Mouse (Mus musculus) midbrain, embryonic 13.5 days (tissue): ENCODE results near the gene Oxct2a. TPM values are rescaled to one million over a fixed set of nuclear protein-coding genes. Genes with fewer than 3 reads are reported as not detected.

Source experiments
- ATAC-seq: fragments of 200-750 bp; cut with Nextera tagmentation; 2 replicates; pipeline ENCODE4 v1.8.0; 2017; ENCODE audit warnings: mild to moderate bottlenecking, moderate TSS enrichment, moderate library complexity
- H3K27ac ChIP-seq: fragments of 300-500 bp; sonication (generic); 2 replicates; pipeline ENCODE4 v1.5.1; 2015; ENCODE audit warnings: inconsistent platforms, mild to moderate bottlenecking, moderate library complexity
- H3K27me3 ChIP-seq: fragments of 300-500 bp; sonication (generic); 2 replicates; pipeline ENCODE4 v1.6.1; 2015; ENCODE audit warnings: mild to moderate bottlenecking, inconsistent platforms
- H3K36me3 ChIP-seq: fragments of 300-500 bp; sonication (generic); 2 replicates; pipeline ENCODE4 v1.6.1; 2015; ENCODE audit warnings: mild to moderate bottlenecking, inconsistent platforms
- H3K4me1 ChIP-seq: fragments of 300-500 bp; sonication (generic); replicated peaks from 2 replicates; pipeline ENCODE4 v1.6.1; 2015; ENCODE audit warnings: inconsistent platforms
- H3K4me2 ChIP-seq: fragments of 300-500 bp; sonication (generic); replicated peaks from 2 replicates; pipeline ENCODE4 v1.6.1; 2015; ENCODE audit warnings: moderate library complexity, mild to moderate bottlenecking, inconsistent platforms
- H3K4me3 ChIP-seq: fragments of 300-500 bp; sonication (generic); replicated peaks from 2 replicates; pipeline ENCODE4 v1.5.1; 2015; ENCODE audit warnings: mild to moderate bottlenecking, inconsistent platforms
- H3K9ac ChIP-seq: fragments of 300-500 bp; sonication (generic); replicated peaks from 2 replicates; pipeline ENCODE4 v1.6.1; 2015; ENCODE audit warnings: mild to moderate bottlenecking, inconsistent platforms
- H3K9me3 ChIP-seq: fragments of 300-500 bp; sonication (generic); 2 replicates; pipeline ENCODE4 v1.6.1; 2016; ENCODE audit warnings: mild to moderate bottlenecking, inconsistent platforms
- WGBS: fragments of 180-500 bp; shearing (Covaris S2); methylation state at CpG from one replicate; pipeline ENCODE4 v1.1.7; 2015; 5-methylcytosine and 5-hydroxymethylcytosine counted together
- polyA plus RNA-seq: library from polyadenylated mRNA; unstranded; fragments of >200 nt; fragmentation: Nextera tagmentation; extraction: Ambion mirVana; gene quantifications from 2 replicates; pipeline ENCODE4 v1.2.1, GENCODE M21; 2015

The Oxct2a gene
- polyA plus RNA-seq = not detected in 2 replicates

- peak within 1 kb of the TSS; percentile 17 for H3K4me3 ChIP-seq
- 22% methylated on average over 13 of the region's 13 CpGs for WGBS
- H3K9ac ChIP-seq = no peak within 1 kb of the TSS
- peaks cover 28% of the 10 kb centered on the region for H3K27me3 ChIP-seq
- H3K27ac ChIP-seq = no peak within 1 kb of the TSS
- ATAC-seq = 0 out of 2 replicates have a peak, but pooled peaks have one; percentile 8
- H3K4me1 ChIP-seq = no peaks in the 10 kb centered on the region
- H3K36me3 ChIP-seq = no peaks in the 10 kb centered on the region
- H3K9me3 ChIP-seq = no peaks in the 10 kb centered on the region
- H3K4me2 ChIP-seq = peak within 1 kb of the TSS; percentile 42
Measured at GRCm38 (mm10) chr4:123323534-123323933, at the start of gene Oxct2a. Gene Oxct2a (minus strand): TSS chr4:123323634.

GRCm38 (mm10) chr4:123363555-123363954 lies 40.1 kb upstream of the Oxct2a start:
- 94% methylated on average over 4 of the region's 4 CpGs for WGBS
- Histone ChIP-seq H3K9ac (no peak overlapping the region), H3K27me3 (no peaks in the 10 kb centered on the region), H3K36me3 (peaks cover 90% of the 10 kb centered on the region), H3K9me3 (no peaks in the 10 kb centered on the region), H3K4me3 (no peak overlapping the region), H3K4me2 (no peak overlapping the region), H3K4me1 (no peaks in the 10 kb centered on the region), H3K27ac (no peak overlapping the region)
- ATAC-seq = no peak

- no peak for ATAC-seq
- H3K9ac ChIP-seq = no peak overlapping the region
- no peaks in the 10 kb centered on the region for H3K9me3 ChIP-seq
- WGBS = 94% methylated on average over 12 of the region's 12 CpGs
- no peaks in the 10 kb centered on the region for H3K27me3 ChIP-seq
- no peak overlapping the region for H3K27ac ChIP-seq
- H3K36me3 ChIP-seq = peaks cover 84% of the 10 kb centered on the region
- no peaks in the 10 kb centered on the region for H3K4me1 ChIP-seq
- H3K4me3 ChIP-seq = no peak overlapping the region
- no peak overlapping the region for H3K4me2 ChIP-seq
Measured at GRCm38 (mm10) chr4:123360771-123361170, 37.3 kb upstream of the Oxct2a start.

- no peak for ATAC-seq
- Histone ChIP-seq H3K4me1 (no peaks in the 10 kb centered on the region), H3K4me3 (no peak overlapping the region), H3K27me3 (no peaks in the 10 kb centered on the region), H3K27ac (no peak overlapping the region), H3K9ac (no peak overlapping the region), H3K4me2 (no peak overlapping the region), H3K9me3 (no peaks in the 10 kb centered on the region), H3K36me3 (peaks cover 84% of the 10 kb centered on the region)
- WGBS = 93% methylated on average over 7 of the region's 7 CpGs
Measured at GRCm38 (mm10) chr4:123358613-123359012, 35.2 kb upstream of the Oxct2a start.

DNA sequence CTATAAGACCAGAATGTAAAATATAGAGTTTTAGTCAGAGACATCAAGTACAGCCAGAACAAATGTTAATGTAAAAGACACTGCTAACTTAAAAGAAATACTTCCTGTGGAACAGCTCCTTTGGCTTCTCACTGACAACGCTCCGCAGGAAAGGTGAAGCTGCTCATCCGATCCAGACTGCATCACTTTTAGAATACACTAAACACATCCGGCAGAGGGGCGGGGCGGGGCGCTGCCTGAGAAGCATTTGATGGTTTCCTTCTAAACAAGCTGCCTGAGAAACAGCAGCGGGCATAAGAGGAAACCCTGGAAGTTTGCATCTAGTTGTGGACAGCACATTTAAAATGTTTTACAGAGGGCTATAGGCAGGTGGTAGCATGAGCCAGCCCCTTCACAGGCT lies 32.5 kb upstream of the Oxct2a start:
- Histone ChIP-seq H3K4me3 (no peak overlapping the region), H3K36me3 (peaks cover 83% of the 10 kb centered on the region), H3K27me3 (no peaks in the 10 kb centered on the region), H3K4me2 (no peak overlapping the region), H3K4me1 (no peaks in the 10 kb centered on the region), H3K9me3 (no peaks in the 10 kb centered on the region), H3K27ac (no peak overlapping the region), H3K9ac (no peak overlapping the region)
- no peak for ATAC-seq
- 95% methylated on average over 8 of the region's 8 CpGs for WGBS

DNA sequence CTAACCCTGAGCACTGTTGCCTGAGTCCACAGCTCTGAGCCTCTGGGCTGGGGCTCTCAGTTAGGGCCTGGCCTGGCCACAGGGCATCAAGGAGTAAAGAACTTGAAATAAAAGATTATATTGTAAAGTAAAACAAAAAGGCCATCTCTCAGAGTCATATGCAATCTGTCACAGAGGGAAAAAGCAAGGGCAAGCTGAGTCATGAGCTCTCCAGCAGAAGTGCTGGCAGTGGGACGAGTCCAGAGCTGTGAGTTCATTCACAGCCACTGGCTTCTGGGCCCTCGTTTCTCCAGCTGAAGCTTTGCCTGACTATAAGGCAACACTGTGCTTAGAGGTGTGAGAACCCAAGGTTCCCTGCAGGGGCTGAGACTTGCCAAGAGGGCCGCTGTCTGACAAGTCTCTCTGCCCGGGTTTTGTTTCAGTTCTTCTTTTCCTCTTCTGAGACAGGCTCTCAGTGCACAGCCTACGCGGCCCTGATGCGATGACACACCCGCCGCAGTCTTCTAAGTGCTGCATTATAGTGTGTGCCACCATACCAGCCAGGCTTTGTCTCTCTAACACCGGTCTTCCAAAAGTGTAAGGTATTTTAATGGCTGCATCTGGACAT lies 29.9 kb upstream of the Oxct2a start:
- peaks cover 88% of the 10 kb centered on the region for H3K36me3 ChIP-seq
- 95% methylated on average over 10 of the region's 10 CpGs for WGBS

DNA sequence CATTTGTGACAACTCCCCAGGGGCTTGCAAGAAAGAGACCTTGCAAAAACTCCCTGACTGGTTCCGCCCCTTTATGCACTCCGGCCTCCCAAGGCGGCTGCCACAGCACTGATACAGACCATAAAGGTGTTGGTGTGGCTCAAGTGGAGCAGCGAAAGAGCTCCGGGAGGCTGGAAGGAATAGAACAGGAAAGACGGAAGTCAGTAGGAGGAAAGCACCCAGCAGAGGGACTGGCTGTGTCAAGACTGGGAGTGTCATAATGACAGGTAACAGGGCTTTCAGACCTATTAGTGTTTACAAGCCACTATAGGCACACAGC lies 20.0 kb upstream of the Oxct2a start:
- peaks cover 17% of the 10 kb centered on the region for H3K4me1 ChIP-seq
- WGBS = 11% methylated on average over 6 of the region's 6 CpGs
- H3K9me3 ChIP-seq = no peaks in the 10 kb centered on the region
- peaks cover 51% of the 10 kb centered on the region for H3K27me3 ChIP-seq
- H3K4me3 ChIP-seq = peak overlapping the region; percentile 52
- peak overlapping the region; percentile 88 for H3K4me2 ChIP-seq
- H3K36me3 ChIP-seq = peaks cover 19% of the 10 kb centered on the region
- 0 out of 2 replicates have a peak overlapping the region, but pooled peaks have one; percentile 55 for H3K9ac ChIP-seq
- H3K27ac ChIP-seq = no peak overlapping the region
- no peak for ATAC-seq

More for the DNA sequence above, 29.9 kb upstream of the Oxct2a start:
- no peak overlapping the region for H3K4me3 ChIP-seq
- H3K27ac ChIP-seq = no peak overlapping the region
- H3K4me2 ChIP-seq = no peak overlapping the region
- no peaks in the 10 kb centered on the region for H3K4me1 ChIP-seq
- H3K9ac ChIP-seq = no peak overlapping the region
- H3K27me3 ChIP-seq = no peaks in the 10 kb centered on the region
- H3K9me3 ChIP-seq = no peaks in the 10 kb centered on the region
- ATAC-seq = no peak

DNA sequence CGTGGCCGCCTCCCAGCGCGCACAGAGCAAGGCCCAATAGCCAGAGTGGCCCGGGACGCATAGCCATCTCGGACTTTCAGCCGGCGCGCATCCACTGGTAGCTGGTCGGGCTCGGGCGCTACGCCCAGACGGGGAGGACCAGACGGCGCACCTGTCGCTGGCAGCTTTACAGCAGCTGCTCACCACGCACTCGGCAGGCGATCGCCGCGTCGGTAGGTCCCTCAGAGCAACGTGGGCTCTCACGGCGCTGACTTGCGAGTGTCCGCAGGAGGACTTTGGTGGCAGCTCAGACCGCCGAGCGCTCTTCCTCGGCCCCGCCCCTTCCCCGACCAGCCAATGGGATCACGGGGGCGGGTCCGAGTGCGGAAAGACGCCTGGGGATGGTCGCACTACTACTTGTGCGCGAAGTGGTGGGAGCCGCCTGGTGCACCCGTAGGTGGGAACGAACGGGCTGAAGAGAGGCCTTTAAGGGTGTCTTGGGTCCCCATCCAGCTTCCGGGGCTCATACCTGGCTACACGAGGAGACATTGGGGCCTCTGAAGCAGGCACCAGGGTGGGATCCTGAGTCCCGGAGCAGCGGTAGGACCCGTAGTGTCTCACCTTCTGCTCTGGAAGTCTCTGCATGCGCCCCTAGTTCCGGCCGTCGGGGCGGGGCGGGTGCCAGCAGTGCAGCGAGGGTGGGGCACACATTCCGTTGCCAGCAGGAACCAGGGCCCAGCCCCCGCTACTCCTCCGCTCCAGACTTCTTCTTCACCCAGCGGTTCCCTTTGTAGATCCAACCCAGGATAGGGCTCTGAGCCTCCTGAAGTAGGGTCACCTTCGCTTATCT lies 19.4 kb upstream of the Oxct2a start, which contains the start of gene Bmp8a:
TSS of gene Bmp8a (minus strand) at position 611 of the 829 bp plus-strand sequence.
- Histone ChIP-seq H3K27me3 (peaks cover 51% of the 10 kb centered on the region), H3K4me3 (peak within 1 kb of the TSS; percentile 52), H3K27ac (no peak within 1 kb of the TSS), H3K9ac (peak within 1 kb of the TSS; percentile 55), H3K36me3 (peaks cover 14% of the 10 kb centered on the region), H3K4me1 (peaks cover 17% of the 10 kb centered on the region), H3K4me2 (peak within 1 kb of the TSS; percentile 88), H3K9me3 (no peaks in the 10 kb centered on the region)
- peak; percentile 91 for ATAC-seq
- WGBS = 1% methylated on average over 65 of the region's 65 CpGs

DNA sequence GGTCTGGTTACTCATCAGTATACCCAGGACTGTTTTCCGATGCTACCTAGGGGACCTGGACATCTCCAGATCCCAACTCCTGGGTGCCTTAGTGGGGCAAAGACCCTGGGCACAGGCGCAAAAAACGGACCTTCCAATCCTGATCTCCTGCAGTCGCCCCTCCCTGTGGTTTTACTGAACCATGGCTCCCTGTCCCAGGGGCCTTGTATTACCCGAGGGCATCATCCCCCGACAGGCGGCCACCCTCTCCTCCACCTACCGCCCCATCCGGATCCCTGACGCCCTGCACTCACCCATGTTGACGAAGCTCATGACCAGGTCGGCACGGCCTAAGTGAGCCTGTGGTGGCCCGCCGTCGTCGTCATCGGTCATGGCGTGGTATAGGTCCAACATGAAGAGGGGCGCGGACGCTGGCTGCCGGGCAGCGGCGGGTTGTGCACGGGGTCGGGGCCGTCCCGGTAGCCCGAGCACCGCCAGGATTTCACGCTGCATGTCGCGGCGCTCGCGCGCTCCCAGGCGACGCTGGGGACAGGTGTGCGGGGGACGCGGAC lies 18.7 kb upstream of the Oxct2a start:
- peak overlapping the region; percentile 55; the same call in 1 of the 2 replicates for H3K9ac ChIP-seq
- H3K4me3 ChIP-seq = peak overlapping the region; percentile 52
- peak; percentile 32 for ATAC-seq
- H3K27me3 ChIP-seq = peaks cover 51% of the 10 kb centered on the region
- no peak overlapping the region for H3K27ac ChIP-seq
- peaks cover 17% of the 10 kb centered on the region for H3K4me1 ChIP-seq
- H3K36me3 ChIP-seq = peaks cover 7% of the 10 kb centered on the region
- WGBS = 3% methylated on average over 43 of the region's 43 CpGs
- H3K4me2 ChIP-seq = peak overlapping the region; percentile 88
- no peaks in the 10 kb centered on the region for H3K9me3 ChIP-seq

DNA sequence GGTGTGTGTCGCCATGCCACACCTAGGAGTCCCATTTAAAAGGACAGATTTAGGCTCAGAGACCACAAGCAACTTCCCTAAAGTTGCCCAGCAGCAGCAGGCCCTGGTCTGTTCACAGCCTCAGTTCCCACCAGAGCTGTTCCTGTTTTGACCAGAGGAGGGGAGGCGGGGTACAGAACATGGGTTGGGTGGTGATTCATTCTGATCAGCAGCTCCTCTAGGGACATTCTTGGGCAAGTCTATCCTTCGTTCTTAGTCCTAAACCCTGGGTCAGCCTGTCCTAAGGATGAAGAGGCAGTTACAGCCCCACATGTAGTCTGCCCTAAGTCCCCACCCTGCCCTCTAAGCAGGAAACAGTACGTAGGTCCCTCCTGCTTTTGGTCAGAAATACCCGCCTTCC lies 16.8 kb upstream of the Oxct2a start:
- peaks cover 53% of the 10 kb centered on the region for H3K27me3 ChIP-seq
- H3K4me2 ChIP-seq = no peak overlapping the region
- H3K9me3 ChIP-seq = no peaks in the 10 kb centered on the region
- H3K4me3 ChIP-seq = no peak overlapping the region
- peaks cover 17% of the 10 kb centered on the region for H3K4me1 ChIP-seq
- no peak for ATAC-seq
- H3K36me3 ChIP-seq = no peaks in the 10 kb centered on the region
- H3K27ac ChIP-seq = no peak overlapping the region
- 74% methylated on average over 5 of the region's 5 CpGs for WGBS
- H3K9ac ChIP-seq = no peak overlapping the region

DNA sequence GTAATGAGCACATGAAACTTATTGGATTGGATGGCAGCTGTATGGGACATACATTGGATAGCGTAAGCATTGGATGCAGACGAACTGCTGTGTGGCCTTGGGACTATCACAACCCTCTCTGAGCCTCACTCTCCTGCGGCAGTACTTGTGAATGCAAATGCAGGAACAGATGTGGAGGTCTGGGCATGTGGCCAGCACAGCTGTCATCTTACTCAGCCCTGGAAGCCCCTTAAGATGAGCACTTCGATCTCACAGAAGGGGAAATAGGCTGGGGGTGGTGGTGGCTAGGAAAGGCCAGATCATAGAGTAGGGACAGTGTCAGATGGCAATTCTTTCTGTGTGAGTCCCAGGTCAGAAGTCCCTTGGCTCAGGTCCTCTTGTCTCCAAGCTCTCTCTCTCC lies 14.3 kb upstream of the Oxct2a start:
- H3K36me3 ChIP-seq = no peaks in the 10 kb centered on the region
- 82% methylated on average over 4 of the region's 4 CpGs for WGBS
- H3K9me3 ChIP-seq = no peaks in the 10 kb centered on the region
- no peak overlapping the region for H3K4me3 ChIP-seq
- H3K9ac ChIP-seq = no peak overlapping the region
- no peak for ATAC-seq
- no peak overlapping the region for H3K27ac ChIP-seq
- H3K4me2 ChIP-seq = no peak overlapping the region
- peaks cover 31% of the 10 kb centered on the region for H3K27me3 ChIP-seq
- peaks cover 8% of the 10 kb centered on the region for H3K4me1 ChIP-seq
